Mouse (Mus musculus) B cell, adult (primary cell): ENCODE data around the gene Cldn18. TPM values are rescaled to one million over a fixed set of nuclear protein-coding genes. Genes with fewer than 3 reads are reported as not detected.

Source experiments
- total RNA-seq: library from RNA; stranded (reverse); gene quantifications from 4 replicates; pipeline ENCODE4 v1.2.4, GENCODE M21; 2023; ENCODE audit not compliant: inconsistent age

Cldn18 gene
- not detected in 4 replicates for total RNA-seq

GRCm38 (mm10) chr9:99717134-99717533, at the start of gene Cldn18:
TSS of gene Cldn18 (minus strand) at chr9:99717267.

Other genes starting within 250 kb of the Cldn18 start
- 29.2 to 31.3 TPM (median 30.7 TPM) in 4 replicates for gene Armc8, start 148.4 kb downstream of the Cldn18 start, total RNA-seq
- gene Dbr1, start 141.5 kb downstream of the Cldn18 start, total RNA-seq: 24.8 to 30.8 TPM (median 26.7 TPM) in 4 replicates
- not detected in 4 replicates for gene A4gnt, start 104.8 kb downstream of the Cldn18 start, total RNA-seq
- not detected in 4 replicates for gene Dzip1l, start 87.8 kb downstream of the Cldn18 start, total RNA-seq
- not detected in 4 replicates for gene Sox14, start 158.9 kb upstream of the Cldn18 start, total RNA-seq